In the genomic region with DNA sequence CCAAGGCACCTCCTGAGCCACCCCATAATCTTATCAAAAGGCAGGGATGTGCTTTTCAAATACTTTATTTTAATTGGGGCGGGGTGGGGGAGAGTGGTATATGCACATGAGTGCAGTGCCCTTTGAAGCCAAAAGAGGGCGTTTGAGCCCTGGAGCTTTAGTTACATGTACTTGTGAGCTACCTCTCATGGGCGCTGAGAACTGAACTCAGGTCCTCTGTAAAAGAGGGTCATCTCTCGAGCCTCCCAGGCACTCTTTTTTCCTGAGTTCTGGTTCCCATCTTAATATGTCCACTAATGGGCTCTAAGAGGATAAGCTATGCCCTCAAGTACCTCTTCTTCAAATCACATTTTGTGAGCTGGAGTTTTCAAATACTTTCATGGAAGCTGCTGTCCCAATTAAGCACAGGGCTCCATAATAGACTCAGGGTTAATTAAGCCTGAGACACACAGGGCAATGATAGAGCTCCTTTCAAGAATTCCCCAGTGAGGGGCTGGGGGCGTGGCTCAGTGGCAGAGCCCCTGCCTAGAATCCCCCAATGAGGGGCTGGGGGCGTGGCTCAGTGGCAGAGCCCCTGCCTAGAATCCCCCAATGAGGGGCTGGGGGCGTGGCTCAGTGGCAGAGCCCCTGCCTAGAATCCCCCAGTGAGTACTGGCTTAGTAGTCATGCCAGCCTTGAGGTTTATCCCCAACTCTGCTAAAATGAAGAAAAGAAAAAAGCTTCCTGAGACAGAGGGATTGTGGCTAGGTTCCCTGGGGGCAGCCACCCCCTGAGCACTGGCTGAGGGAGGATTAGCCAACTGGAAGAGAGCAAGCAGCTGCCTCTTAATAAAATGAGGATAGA, we compare ENCODE assay signal across 11 mouse cellular contexts. TPM values are rescaled to one million over a fixed set of nuclear protein-coding genes. Genes with fewer than 3 reads are reported as not detected.
DNase-seq lines count a peak whose midpoint lies in the region; ATAC-seq and TF ChIP-seq lines count a peak whose summit lies in the region.
"Had no signal": no experiment of that assay in that cellular context is flagged by ENCODE, and none has a peak within 500 bp of the region (broad histone marks: within the 10 kb centered on the region; RNA-seq: fewer than 3 reads in every experiment).

No protein-coding gene starts in this region.

- no peaks in the 10 kb centered on the region for H3K9me3 ChIP-seq in embryonic facial prominence, embryonic 11.5 days (replicated peaks; ENCODE audit: control insufficient read depth, low read length)
- no peaks in the 10 kb centered on the region for H3K9me3 ChIP-seq in embryonic facial prominence, embryonic 10.5 days
- no peaks in the 10 kb centered on the region for H3K9me3 ChIP-seq in embryonic facial prominence, embryonic 14.5 days (ENCODE audit: control insufficient read depth, low read length)
- H3K9me3 ChIP-seq in hindbrain, embryonic 14.5 days (ENCODE audit: control insufficient read depth, low read length), result no peaks in the 10 kb centered on the region
- H3K9me3 ChIP-seq in midbrain, postnatal 0 days (ENCODE audit: low read length), result no peaks in the 10 kb centered on the region

- no peak overlapping the region for H3K4me3 ChIP-seq in embryonic facial prominence, embryonic 11.5 days (ENCODE audit: low read depth, low read length)
- H3K4me3 ChIP-seq in embryonic facial prominence, embryonic 10.5 days, result no peak overlapping the region
- no peak overlapping the region for H3K4me3 ChIP-seq in embryonic facial prominence, embryonic 14.5 days (ENCODE audit: low read depth, low read length)
- H3K4me3 ChIP-seq in hindbrain, embryonic 14.5 days (replicated peaks; ENCODE audit: low read length), result no peak overlapping the region
- no peak overlapping the region for H3K4me3 ChIP-seq in midbrain, postnatal 0 days (ENCODE audit: low read depth, low read length)
- H3K4me3 ChIP-seq: heart, adult 2 months had no signal

- H3K9ac ChIP-seq in embryonic facial prominence, embryonic 11.5 days (replicated peaks; ENCODE audit: low read length), result no peak overlapping the region
- H3K9ac ChIP-seq in embryonic facial prominence, embryonic 14.5 days (ENCODE audit: low read depth, low read length), result no peak overlapping the region
- H3K9ac ChIP-seq in hindbrain, embryonic 14.5 days, result no peak overlapping the region
- no peak overlapping the region for H3K9ac ChIP-seq in midbrain, postnatal 0 days (replicated peaks; ENCODE audit: low read length, poor library complexity, severe bottlenecking)

- no peak overlapping the region for H3K4me2 ChIP-seq in embryonic facial prominence, embryonic 11.5 days (ENCODE audit: low read depth, low read length)
- no peak overlapping the region for H3K4me2 ChIP-seq in embryonic facial prominence, embryonic 14.5 days (ENCODE audit: low read depth, low read length)
- no peak overlapping the region for H3K4me2 ChIP-seq in hindbrain, embryonic 14.5 days (replicated peaks)
- no peak overlapping the region for H3K4me2 ChIP-seq in midbrain, postnatal 0 days (ENCODE audit: low read depth, low read length, poor library complexity, severe bottlenecking)

- ATAC-seq in embryonic facial prominence, embryonic 11.5 days (replicated peaks; ENCODE audit: insufficient number of reproducible peaks, low FRiP score, low TSS enrichment, low read depth), result peak; percentile 10; the same call in 1 of the 2 replicates
- peak; percentile 90 for ATAC-seq in embryonic facial prominence, embryonic 14.5 days (ENCODE audit: low read depth)
- ATAC-seq in hindbrain, embryonic 14.5 days (ENCODE audit: low FRiP score), result peak; percentile 58; the same call in 1 of the 2 replicates
- ATAC-seq in midbrain, postnatal 0 days (ENCODE audit: low FRiP score), result peak; percentile 57; the same call in 1 of the 2 replicates
- no peak for ATAC-seq in frontal cortex, adult (ENCODE audit: low TSS enrichment)

- H3K27ac ChIP-seq in embryonic facial prominence, embryonic 11.5 days (replicated peaks; ENCODE audit: low read depth, low read length), result no peak overlapping the region
- no peak overlapping the region for H3K27ac ChIP-seq in embryonic facial prominence, embryonic 10.5 days (replicated peaks)
- no peak overlapping the region for H3K27ac ChIP-seq in embryonic facial prominence, embryonic 14.5 days (replicated peaks; ENCODE audit: low read depth, low read length)
- peak overlapping the region; percentile 71 for H3K27ac ChIP-seq in hindbrain, embryonic 14.5 days
- H3K27ac ChIP-seq in midbrain, postnatal 0 days (ENCODE audit: low read depth, low read length), result no peak overlapping the region
- H3K27ac ChIP-seq: heart, adult 2 months had no signal

- TF ChIP-seq CTCF in midbrain, postnatal 0 days (IDR thresholded peaks at IDR 0.05), result no peak

- no peaks in the 10 kb centered on the region for H3K27me3 ChIP-seq in embryonic facial prominence, embryonic 11.5 days (ENCODE audit: control insufficient read depth, insufficient read depth, low read length)
- no peaks in the 10 kb centered on the region for H3K27me3 ChIP-seq in embryonic facial prominence, embryonic 10.5 days (replicated peaks; ENCODE audit: low read depth, poor library complexity, severe bottlenecking)
- H3K27me3 ChIP-seq in embryonic facial prominence, embryonic 14.5 days (replicated peaks; ENCODE audit: control insufficient read depth, insufficient read depth, low read length), result no peaks in the 10 kb centered on the region
- H3K27me3 ChIP-seq in hindbrain, embryonic 14.5 days (ENCODE audit: control insufficient read depth, insufficient read depth, low read length), result no peaks in the 10 kb centered on the region
- no peaks in the 10 kb centered on the region for H3K27me3 ChIP-seq in midbrain, postnatal 0 days (ENCODE audit: insufficient read depth, low read length)

- WGBS in embryonic facial prominence, embryonic 11.5 days, result 41% methylated on average over 7 of the region's 7 CpGs
- 37% methylated on average over 7 of the region's 7 CpGs for WGBS in embryonic facial prominence, embryonic 10.5 days
- WGBS in embryonic facial prominence, embryonic 14.5 days, result 52% methylated on average over 6 of the region's 7 CpGs
- 57% methylated on average over 6 of the region's 7 CpGs for WGBS in hindbrain, embryonic 14.5 days
- 44% methylated on average over 6 of the region's 7 CpGs for WGBS in midbrain, postnatal 0 days

- no peaks in the 10 kb centered on the region for H3K4me1 ChIP-seq in embryonic facial prominence, embryonic 11.5 days (ENCODE audit: control insufficient read depth, insufficient read depth, low read length)
- no peaks in the 10 kb centered on the region for H3K4me1 ChIP-seq in embryonic facial prominence, embryonic 10.5 days
- no peaks in the 10 kb centered on the region for H3K4me1 ChIP-seq in embryonic facial prominence, embryonic 14.5 days (ENCODE audit: control insufficient read depth, insufficient read depth, low read length)
- 0 out of 2 replicates have a peak, but pooled peaks cover 3% of the 10 kb centered on the region for H3K4me1 ChIP-seq in hindbrain, embryonic 14.5 days (replicated peaks; ENCODE audit: control insufficient read depth, insufficient read depth, low read length)
- H3K4me1 ChIP-seq in midbrain, postnatal 0 days (ENCODE audit: insufficient read depth, low read length), result no peaks in the 10 kb centered on the region

- H3K36me3 ChIP-seq in embryonic facial prominence, embryonic 11.5 days (replicated peaks; ENCODE audit: control insufficient read depth, insufficient read depth, low read depth, low read length), result no peaks in the 10 kb centered on the region
- no peaks in the 10 kb centered on the region for H3K36me3 ChIP-seq in embryonic facial prominence, embryonic 10.5 days (replicated peaks)
- H3K36me3 ChIP-seq in embryonic facial prominence, embryonic 14.5 days (ENCODE audit: control insufficient read depth, insufficient read depth, low read length), result no peaks in the 10 kb centered on the region
- H3K36me3 ChIP-seq in hindbrain, embryonic 14.5 days (replicated peaks; ENCODE audit: control insufficient read depth, insufficient read depth), result no peaks in the 10 kb centered on the region
- 0 out of 2 replicates have a peak, but pooled peaks cover 3% of the 10 kb centered on the region for H3K36me3 ChIP-seq in midbrain, postnatal 0 days (ENCODE audit: insufficient read depth, low read length)

- DNase-seq in embryonic facial prominence, embryonic 11.5 days (ENCODE audit: low spot score), result no peak
- no peak for DNase-seq in embryonic facial prominence, embryonic 10.5 days (ENCODE audit: low spot score)
- peak; percentile 79 for DNase-seq in embryonic facial prominence, embryonic 14.5 days (ENCODE audit: low spot score)
- no peak for DNase-seq in hindbrain, embryonic 14.5 days (ENCODE audit: low spot score)
- DNase-seq in midbrain, postnatal 0 days (ENCODE audit: low spot score), result peak; percentile 39
- no peak for DNase-seq in kidney, postnatal 14 days
- no peak for DNase-seq in thymus, postnatal 4 days
- DNase-seq: heart, adult 2 months; kidney, adult 2 months; thymus, adult 18-20 months had no signal

RNA-seq across cellular contexts. Expression of gene Pin1, which starts 29.9 kb away (rescaled TPM):
- polyA plus RNA-seq in embryonic facial prominence, embryonic 11.5 days (2014; fragmentation: Nextera tagmentation; extraction: Ambion mirVana), result 59.5 and 62.5 TPM in 2 replicates
- polyA plus RNA-seq in embryonic facial prominence, embryonic 10.5 days (2016; fragmentation: Nextera tagmentation; extraction: Ambion mirVana), result 82.2 and 87.9 TPM in 2 replicates
- 46.3 and 48.1 TPM in 2 replicates for polyA plus RNA-seq in embryonic facial prominence, embryonic 14.5 days (2014; fragmentation: Nextera tagmentation; extraction: Ambion mirVana)
- 64.5 and 64.6 TPM in 2 replicates for polyA plus RNA-seq in hindbrain, embryonic 14.5 days (2014; fragmentation: Nextera tagmentation; extraction: Ambion mirVana)
- 31.9 and 32.0 TPM in 2 replicates for total RNA-seq in midbrain, postnatal 0 days (2014; rRNA removed)
- 60.3 and 67.1 TPM in 2 replicates for polyA plus RNA-seq in midbrain, postnatal 0 days (2015; fragmentation: Nextera tagmentation; extraction: Ambion mirVana)

RNA-seq across cellular contexts. Expression of gene Fbxl12, which starts 37.2 kb away (rescaled TPM):
- 8.5 and 11.5 TPM in 2 replicates for polyA plus RNA-seq in embryonic facial prominence, embryonic 11.5 days (2014; fragmentation: Nextera tagmentation; extraction: Ambion mirVana)
- 18.7 and 18.9 TPM in 2 replicates for polyA plus RNA-seq in embryonic facial prominence, embryonic 10.5 days (2016; fragmentation: Nextera tagmentation; extraction: Ambion mirVana)
- 11.5 and 14.3 TPM in 2 replicates for polyA plus RNA-seq in embryonic facial prominence, embryonic 14.5 days (2014; fragmentation: Nextera tagmentation; extraction: Ambion mirVana)
- 10.2 and 10.5 TPM in 2 replicates for polyA plus RNA-seq in hindbrain, embryonic 14.5 days (2014; fragmentation: Nextera tagmentation; extraction: Ambion mirVana)
- total RNA-seq in midbrain, postnatal 0 days (2014; rRNA removed), result 17.6 and 25.3 TPM in 2 replicates
- 12.9 and 13.6 TPM in 2 replicates for polyA plus RNA-seq in midbrain, postnatal 0 days (2015; fragmentation: Nextera tagmentation; extraction: Ambion mirVana)

RNA-seq across cellular contexts. Expression of gene Ubl5, which starts 39.1 kb away (rescaled TPM):
- 417 and 447 TPM in 2 replicates for polyA plus RNA-seq in embryonic facial prominence, embryonic 11.5 days (2014; fragmentation: Nextera tagmentation; extraction: Ambion mirVana)
- polyA plus RNA-seq in embryonic facial prominence, embryonic 10.5 days (2016; fragmentation: Nextera tagmentation; extraction: Ambion mirVana), result 356 and 365 TPM in 2 replicates
- polyA plus RNA-seq in embryonic facial prominence, embryonic 14.5 days (2014; fragmentation: Nextera tagmentation; extraction: Ambion mirVana), result 332 and 354 TPM in 2 replicates
- polyA plus RNA-seq in hindbrain, embryonic 14.5 days (2014; fragmentation: Nextera tagmentation; extraction: Ambion mirVana), result 414 and 480 TPM in 2 replicates
- 213 and 253 TPM in 2 replicates for total RNA-seq in midbrain, postnatal 0 days (2014; rRNA removed)
- 498 and 531 TPM in 2 replicates for polyA plus RNA-seq in midbrain, postnatal 0 days (2015; fragmentation: Nextera tagmentation; extraction: Ambion mirVana)

Comparison
In these comparisons a context has a peak if more than half of its experiments do, and no peak if none do; other contexts are left out.
1. DNase-seq: peak in embryonic facial prominence, embryonic 14.5 days (single experiment) and midbrain, postnatal 0 days (single experiment); none in embryonic facial prominence, embryonic 11.5 days (single experiment), embryonic facial prominence, embryonic 10.5 days (single experiment), hindbrain, embryonic 14.5 days (single experiment), kidney, postnatal 14 days (single experiment) and thymus, postnatal 4 days (single experiment).